Mouse (Mus musculus): ENCODE data around the gene Fosb. TPM values are rescaled to one million over a fixed set of nuclear protein-coding genes. Genes with fewer than 3 reads are reported as not detected.

Gene Fosb
- total RNA-seq, 2 experiments from 2014 or later, result 0.48 to 0.60 TPM

- intact Hi-C loops (cut with DNase I), result no loop called here
- DNase-seq, result peak; percentile 71 to 76
Measured at GRCm38 (mm10) chr7:19257390-19258022, 52.3 kb downstream of the Fosb start.

GRCm38 (mm10) chr7:19256567-19256966, 53.3 kb downstream of the Fosb start:
- DNase-seq, result no peak
- intact Hi-C loops (cut with DNase I), result no loop called here

DNA sequence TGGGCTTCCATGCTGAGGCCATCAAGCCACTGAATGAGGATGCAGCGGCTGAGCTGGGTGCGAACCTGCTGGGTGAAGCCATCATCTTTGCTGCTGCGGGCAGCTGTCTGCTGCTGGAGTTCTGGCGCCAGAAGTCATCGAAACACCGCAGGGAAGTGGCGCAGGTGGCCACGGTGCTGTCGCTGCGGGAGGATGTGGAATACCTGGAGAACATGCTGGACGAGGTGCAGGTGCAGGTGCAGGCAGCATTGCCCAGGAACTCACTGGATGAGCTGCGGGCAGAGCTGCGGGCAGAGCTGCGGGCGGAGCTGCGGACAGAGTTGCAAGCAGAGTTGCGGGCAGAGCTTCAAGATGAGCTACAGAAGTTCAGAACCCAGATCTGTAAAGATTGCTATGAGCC, 54.5 kb downstream of the Fosb start:
- DNase-seq, result no peak
- intact Hi-C loops (cut with DNase I), result no loop called here

DNA sequence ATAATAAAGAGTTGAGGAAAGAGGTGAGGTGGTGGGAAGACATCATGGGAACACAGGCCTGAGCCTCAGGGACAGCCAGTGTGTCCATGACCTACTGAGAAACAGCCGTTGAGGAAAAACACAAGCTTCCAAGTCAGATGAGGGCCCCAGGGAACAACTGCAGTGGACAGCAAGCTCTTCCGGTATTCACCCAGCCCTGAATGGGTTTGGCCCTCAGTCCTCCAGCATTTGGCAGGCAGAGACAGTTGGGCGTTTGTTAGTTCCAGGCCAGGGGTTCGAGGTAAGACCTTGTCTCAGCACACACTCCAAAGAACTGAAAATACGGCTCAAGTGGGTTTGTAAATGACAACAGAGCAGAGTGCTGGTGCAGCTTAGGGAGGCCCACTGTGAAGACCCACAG, 56.4 kb downstream of the Fosb start:
- intact Hi-C loops (cut with DNase I), result no loop called here
- DNase-seq, result no peak

Other genes starting within 250 kb of the Fosb start
- gene Dmwd, start 233.8 kb downstream of the Fosb start, total RNA-seq (2021), result 10 to 100 TPM; 48.4 to 50.7 TPM
- gene Dmpk, start 226.2 kb downstream of the Fosb start, total RNA-seq (2021), result 100 to 1,000 TPM; 288 to 299 TPM
- gene Six5, start 215.5 kb downstream of the Fosb start, total RNA-seq (2021), result 10 to 100 TPM in 1 of 2 experiments, 1 to 10 TPM in 1; 7.9 to 11.2 TPM
- gene Gm4969, start 191.7 kb downstream of the Fosb start, total RNA-seq (2021), result under 1 TPM; 0.07 to 0.19 TPM
- gene Fbxo46, start 190.2 kb downstream of the Fosb start, total RNA-seq (2021), result 1 to 10 TPM; 5.5 to 7.6 TPM
- gene Qpctl, start 160.8 kb downstream of the Fosb start, total RNA-seq (2021), result 1 to 10 TPM; 6.4 to 8.2 TPM
- gene Snrpd2, start 160.3 kb downstream of the Fosb start, total RNA-seq (2021), result 10 to 100 TPM; 77.1 to 81.0 TPM
- under 1 TPM; 0.50 to 0.69 TPM for gene Gipr, start 143.9 kb downstream of the Fosb start, total RNA-seq (2021)
- 10 to 100 TPM; 47.8 to 56.5 TPM for gene Eml2, start 133.6 kb downstream of the Fosb start, total RNA-seq (2021)
- 10 to 100 TPM; 11.4 to 11.8 TPM for gene Gpr4, start 97.5 kb downstream of the Fosb start, total RNA-seq (2021)
- gene Opa3, start 81.7 kb downstream of the Fosb start, total RNA-seq (2021), result 10 to 100 TPM; 53.4 to 57.7 TPM
- 10 to 100 TPM; 84.0 to 98.6 TPM for gene Vasp, start 38.2 kb downstream of the Fosb start, total RNA-seq (2021)
- under 1 TPM in 1 of 2 experiments, not detected in 1; 0.67 TPM for gene Ppm1n, start 30.0 kb downstream of the Fosb start, total RNA-seq (2021)
- gene Rtn2, start 27.4 kb downstream of the Fosb start, total RNA-seq (2021), result 10 to 100 TPM; 67.9 to 82.8 TPM
- gene Ercc1, start 34.7 kb upstream of the Fosb start, total RNA-seq (2021), result 10 to 100 TPM; 40.1 to 43.2 TPM
- gene Cd3eap, start 49.4 kb upstream of the Fosb start, total RNA-seq (2021), result 10 to 100 TPM in 1 of 2 experiments, 1 to 10 TPM in 1; 8.2 to 11.0 TPM
- 10 to 100 TPM; 23.1 to 40.1 TPM for gene Ppp1r13l, start 49.7 kb upstream of the Fosb start, total RNA-seq (2021)
- gene Ercc2, start 72.0 kb upstream of the Fosb start, total RNA-seq (2021), result 10 to 100 TPM; 10.3 to 12.3 TPM
- under 1 TPM; 0.26 to 0.55 TPM for gene Klc3, start 94.1 kb upstream of the Fosb start, total RNA-seq (2021)
- 1,000 to 10,000 TPM; 3,255 to 3,362 TPM for gene Ckm, start 94.7 kb upstream of the Fosb start, total RNA-seq (2021)
- 10 to 100 TPM; 26.6 to 26.8 TPM for gene Mark4, start 148.8 kb upstream of the Fosb start, total RNA-seq (2021)
- 1 to 10 TPM in 1 of 2 experiments, under 1 TPM in 1; 0.81 to 1.0 TPM for gene Exoc3l2, start 153.3 kb upstream of the Fosb start, total RNA-seq (2021)
- gene Bloc1s3, start 198.3 kb upstream of the Fosb start, total RNA-seq (2021), result 1 to 10 TPM; 2.3 to 3.2 TPM
- gene Trappc6a, start 198.3 kb upstream of the Fosb start, total RNA-seq (2021), result 10 to 100 TPM; 43.1 to 53.1 TPM
- gene Nkpd1, start 207.8 kb upstream of the Fosb start, total RNA-seq (2021), result not detected

All from heart, postnatal 10 days (tissue).